In the genomic region with DNA sequence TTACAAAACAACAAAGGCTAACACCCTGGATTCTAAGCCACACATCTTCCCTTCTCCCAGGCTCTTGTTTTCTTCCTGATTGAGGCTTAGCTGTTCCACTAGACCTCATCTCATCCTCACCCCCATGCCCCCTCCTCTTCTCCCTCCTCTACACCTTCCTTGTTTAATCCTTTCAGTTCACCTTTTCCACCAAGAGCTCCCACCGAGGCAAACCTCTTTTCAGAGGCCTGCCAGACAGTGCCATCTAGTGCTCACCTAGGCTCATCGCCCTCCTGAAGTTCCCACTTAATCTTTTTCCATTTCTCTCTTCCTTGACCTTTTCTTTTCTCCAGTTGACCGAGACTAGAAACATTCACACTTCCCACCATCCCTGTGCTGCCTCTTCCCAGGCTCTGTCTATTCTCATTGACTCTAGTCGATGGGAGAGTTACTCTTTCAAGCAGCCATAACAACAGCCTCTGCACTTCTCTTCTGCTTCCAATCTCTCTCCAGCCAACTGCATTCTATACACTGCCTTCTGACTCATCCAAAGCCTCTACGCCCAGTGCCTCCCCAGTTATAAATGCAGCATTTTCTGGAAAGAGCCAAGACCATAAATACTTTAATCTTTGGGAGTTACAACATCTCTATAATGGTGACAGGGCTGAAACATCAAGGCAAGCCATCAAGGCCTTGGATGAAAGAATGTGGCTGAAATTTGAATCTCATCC, we compare ENCODE assay signal across 8 mouse cellular contexts. TPM values are rescaled to one million over a fixed set of nuclear protein-coding genes. Genes with fewer than 3 reads are reported as not detected.
DNase-seq lines count a peak whose midpoint lies in the region; TF ChIP-seq lines count a peak whose summit lies in the region.

No protein-coding gene starts in this region.

- no peak overlapping the region for H3K27ac ChIP-seq in gastrocnemius, adult 2 months
- no peak overlapping the region for H3K27ac ChIP-seq in spleen, adult 2 months (ENCODE audit: insufficient read depth, low read length)

- intact Hi-C loops in gastrocnemius, adult 2 months (cut with DNase I) = loop anchor here (2.0 to 5.0 kb wide), 2 partner anchors 107 to 958 kb away; no protein-coding TSS in a partner anchor
- intact Hi-C loops in gastrocnemius, postnatal 36 days (cut with DNase I) = loop anchor here (5.0 to 10.0 kb wide), 2 partner anchors 108 to 811 kb away; a partner anchor contains a TSS

- H3K4me1 ChIP-seq in spleen, adult 2 months (ENCODE audit: control insufficient read depth, insufficient read depth, insufficient read length) = peaks cover 2% of the 10 kb centered on the region; the same call in 1 of the 2 replicates

- DNase-seq in gastrocnemius, adult 2 months = no peak
- DNase-seq in gastrocnemius, postnatal 36 days = no peak
- DNase-seq in spleen, adult 2 months (ENCODE audit: low read depth in 1 of 2, low spot score in 2 of 2) = peak in 1 of 2 experiments; percentile 53
- DNase-seq in spleen, adult 12 weeks (ENCODE audit: low spot score) = no peak
- DNase-seq in embryo, embryonic 11.5 days (ENCODE audit: low read depth, low spot score) = peak; percentile 11
- peak; percentile 25 for DNase-seq in mesoderm, embryonic 11.5 days (ENCODE audit: low read depth, low spot score)
- DNase-seq in thymus, postnatal 36 days = peak; percentile 45 to 55
- DNase-seq in cerebellum, adult 9-10 months = no peak

- TF ChIP-seq CTCF in gastrocnemius, adult 2 months (IDR thresholded peaks at IDR 0.05) = peak; percentile 73
- TF ChIP-seq CTCF in spleen, adult 2 months (IDR thresholded peaks at IDR 0.05; ENCODE audit: extremely low read depth, insufficient read depth, insufficient read length, insufficient replicate concordance) = peak; percentile 86; the same call in 1 of the 2 replicates

- H3K27me3 ChIP-seq in spleen, adult 2 months (ENCODE audit: control insufficient read depth, insufficient read depth, low read length) = no peaks in the 10 kb centered on the region

- 33% methylated on average over 5 of the region's 5 CpGs for WGBS in spleen, adult 2 months

- H3K4me3 ChIP-seq in gastrocnemius, adult 2 months = no peak overlapping the region
- no peak overlapping the region for H3K4me3 ChIP-seq in spleen, adult 2 months (ENCODE audit: extremely low read depth, insufficient read depth, insufficient read length)

- H3K36me3 ChIP-seq in spleen, adult 2 months (ENCODE audit: control insufficient read depth, insufficient read depth, low read length) = no peaks in the 10 kb centered on the region

- TF ChIP-seq POLR2A in spleen, adult 2 months (IDR thresholded peaks at IDR 0.05; ENCODE audit: low read depth, low read length) = no peak

RNA-seq across cellular contexts. Expression of a gene that starts 43.9 kb away (rescaled TPM):
- 1 to 10 TPM; 3.7 to 4.9 TPM for total RNA-seq in gastrocnemius, adult 2 months (2021)
- 1 to 10 TPM; 4.2 to 4.7 TPM for total RNA-seq in gastrocnemius, postnatal 36 days (2021)
- 15.6 and 18.4 TPM in 2 replicates for polyA plus RNA-seq in spleen, adult 2 months (2012; rRNA removed)

Comparison
In these comparisons a context has a peak if more than half of its experiments do, and no peak if none do; other contexts are left out.
1. DNase-seq: peak in embryo, embryonic 11.5 days (single experiment), mesoderm, embryonic 11.5 days (single experiment) and thymus, postnatal 36 days (2 of 2); none in gastrocnemius, adult 2 months (single experiment), gastrocnemius, postnatal 36 days (0 of 2), spleen, adult 12 weeks (single experiment) and cerebellum, adult 9-10 months (single experiment).